Mouse (Mus musculus) stomach, embryonic 16.5 days (tissue): ENCODE measurements around the gene Lrrc59. TPM values are rescaled to one million over a fixed set of nuclear protein-coding genes. Genes with fewer than 3 reads are reported as not detected.
"Not testable (repeated sequence)": the region's sequence is repeated elsewhere in the genome, so short reads cannot be mapped to it uniquely, and the experiment has no call there.

Experiments used
- ATAC-seq: fragments of 200-750 bp; cut with Nextera tagmentation; 2 replicates; pipeline ENCODE4 v1.8.0; 2017; ENCODE audit warnings: moderate number of reproducible peaks, moderate TSS enrichment; ENCODE audit not compliant: insufficient read depth, low FRiP score
- H3K27ac ChIP-seq: fragments of 300-500 bp; sonication (generic); 2 replicates; pipeline ENCODE4 v1.5.1; 2014; ENCODE audit warnings: low read length
- H3K27me3 ChIP-seq: fragments of 300-500 bp; sonication (generic); 2 replicates; pipeline ENCODE4 v1.6.1; 2014; ENCODE audit warnings: low read length, control low read depth, mixed read lengths; ENCODE audit not compliant: control insufficient read depth, insufficient read depth
- H3K36me3 ChIP-seq: fragments of 300-500 bp; sonication (generic); 2 replicates; pipeline ENCODE4 v1.6.1; 2014; ENCODE audit warnings: low read length; ENCODE audit not compliant: control insufficient read depth, insufficient read depth
- H3K4me1 ChIP-seq: fragments of 300-500 bp; sonication (generic); 2 replicates; pipeline ENCODE4 v1.6.1; 2014; ENCODE audit warnings: low read length, control low read depth, mixed read lengths; ENCODE audit not compliant: control insufficient read depth, insufficient read depth
- H3K4me2 ChIP-seq: fragments of 300-500 bp; sonication (generic); 2 replicates; pipeline ENCODE4 v1.6.1; 2014; ENCODE audit warnings: low read depth, low read length, mixed read lengths
- H3K4me3 ChIP-seq: fragments of 300-500 bp; sonication (generic); replicated peaks from 2 replicates; pipeline ENCODE4 v1.5.1; 2014; ENCODE audit warnings: mild to moderate bottlenecking, low read length
- H3K9ac ChIP-seq: fragments of 300-500 bp; sonication (generic); 2 replicates; pipeline ENCODE4 v1.6.1; 2014; ENCODE audit warnings: low read length
- H3K9me3 ChIP-seq: fragments of 300-500 bp; sonication (generic); replicated peaks from 2 replicates; pipeline ENCODE4 v1.6.1; 2016; ENCODE audit warnings: low read length, control low read depth; ENCODE audit not compliant: control insufficient read depth
- WGBS: fragments of 180-500 bp; shearing (Covaris S2); extraction: QIAGEN DNeasy Blood & Tissue Kit; methylation state at CpG from one replicate; pipeline ENCODE4 v1.1.7; 2014; 5-methylcytosine and 5-hydroxymethylcytosine counted together
- polyA plus RNA-seq: library from polyadenylated mRNA; unstranded; fragments of >200 nt; fragmentation: Nextera tagmentation; extraction: Ambion mirVana; gene quantifications from 2 replicates; pipeline ENCODE4 v1.2.1, GENCODE M21; 2015

The Lrrc59 gene
- polyA plus RNA-seq, 1 experiment from 2014 or later, result 218 TPM

- Histone ChIP-seq H3K27ac (no peak overlapping the region), H3K4me3 (no peak overlapping the region), H3K9me3 (no peaks in the 10 kb centered on the region), H3K9ac (no peak overlapping the region), H3K4me1 (no peaks in the 10 kb centered on the region), H3K4me2 (no peak overlapping the region), H3K27me3 (no peaks in the 10 kb centered on the region), H3K36me3 (no peaks in the 10 kb centered on the region)
- ATAC-seq, result no peak
- 76% methylated on average over 2 of the region's 2 CpGs for WGBS
Measured at GRCm38 (mm10) chr11:94622162-94622561, 7.4 kb upstream of the Lrrc59 start.

- ATAC-seq, result peak; percentile 62
- 0% methylated on average over 28 of the region's 28 CpGs for WGBS
- peak overlapping the region; percentile 84 for H3K27ac ChIP-seq
- H3K36me3 ChIP-seq, result peaks cover 12% of the 10 kb centered on the region
- peak overlapping the region; percentile 96 for H3K9ac ChIP-seq
- no peaks in the 10 kb centered on the region for H3K9me3 ChIP-seq
- no peaks in the 10 kb centered on the region for H3K27me3 ChIP-seq
- H3K4me1 ChIP-seq, result peaks cover 5% of the 10 kb centered on the region
- H3K4me2 ChIP-seq, result peak overlapping the region; percentile 71
- peak overlapping the region; percentile 100 for H3K4me3 ChIP-seq
Measured at GRCm38 (mm10) chr11:94629884-94630198, 274 bp downstream of the Lrrc59 start.

DNA sequence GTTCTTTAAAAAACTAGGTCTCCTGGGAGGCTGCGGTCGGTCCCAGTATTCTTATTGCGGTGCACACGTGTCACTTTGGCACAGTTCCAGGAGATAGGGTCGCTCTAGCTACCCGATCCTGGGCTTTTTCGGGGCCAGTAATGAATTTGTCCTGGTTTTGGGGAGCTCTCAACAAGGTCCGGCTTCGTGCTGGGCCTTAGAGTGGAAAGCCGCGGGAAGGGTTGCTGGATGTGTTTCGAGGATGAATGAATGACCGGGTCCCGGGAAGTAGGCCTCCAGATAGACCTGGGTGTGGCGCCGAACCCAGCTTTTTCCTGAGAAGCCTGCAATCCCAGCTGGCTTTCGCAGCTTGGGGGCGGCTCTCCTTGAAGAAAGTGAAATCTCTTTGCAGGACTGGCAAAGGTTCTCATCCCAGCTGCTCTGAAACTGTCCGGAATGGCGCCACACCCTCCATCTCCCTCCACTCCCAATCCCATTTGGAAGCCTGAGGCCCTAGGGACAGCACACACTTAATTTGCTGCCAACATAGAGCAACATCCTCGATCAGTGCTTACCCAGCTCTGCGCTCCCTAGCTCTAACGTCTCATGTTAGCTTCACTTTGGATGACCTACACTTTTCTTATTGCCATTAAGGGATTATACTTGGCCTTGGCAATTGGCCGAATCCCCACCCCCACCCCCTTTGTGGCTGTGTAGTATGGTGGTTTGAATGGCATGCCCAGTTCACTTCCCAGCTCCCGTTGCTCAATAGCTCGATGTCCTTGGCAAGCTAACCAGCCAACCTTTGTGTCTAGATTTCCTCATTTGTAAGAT, 838 bp downstream of the Lrrc59 start:
- 10% methylated on average over 26 of the region's 26 CpGs for WGBS
- H3K36me3 ChIP-seq, result peaks cover 17% of the 10 kb centered on the region
- peak overlapping the region; percentile 96 for H3K9ac ChIP-seq
- no peaks in the 10 kb centered on the region for H3K9me3 ChIP-seq
- peak overlapping the region; percentile 71 for H3K4me2 ChIP-seq
- ATAC-seq, result peak; percentile 42
- H3K27me3 ChIP-seq, result no peaks in the 10 kb centered on the region
- H3K4me3 ChIP-seq, result peak overlapping the region; percentile 100
- H3K27ac ChIP-seq, result peak overlapping the region; percentile 84
- H3K4me1 ChIP-seq, result peaks cover 5% of the 10 kb centered on the region

- H3K4me2 ChIP-seq, result no peak overlapping the region
- peaks cover 5% of the 10 kb centered on the region for H3K4me1 ChIP-seq
- no peak overlapping the region for H3K27ac ChIP-seq
- no peak overlapping the region for H3K9ac ChIP-seq
- no peak for ATAC-seq
- H3K36me3 ChIP-seq, result peaks cover 26% of the 10 kb centered on the region
- no peaks in the 10 kb centered on the region for H3K9me3 ChIP-seq
- H3K27me3 ChIP-seq, result no peaks in the 10 kb centered on the region
- H3K4me3 ChIP-seq, result no peak overlapping the region
- 89% methylated on average over 5 of the region's 5 CpGs for WGBS
Measured at GRCm38 (mm10) chr11:94631969-94632368, 2.4 kb downstream of the Lrrc59 start.

GRCm38 (mm10) chr11:94632988-94633387, 3.4 kb downstream of the Lrrc59 start:
- H3K4me1 ChIP-seq, result peaks cover 5% of the 10 kb centered on the region
- no peak overlapping the region for H3K9ac ChIP-seq
- H3K4me3 ChIP-seq, result no peak overlapping the region
- H3K27me3 ChIP-seq, result no peaks in the 10 kb centered on the region
- no peak for ATAC-seq
- H3K4me2 ChIP-seq, result no peak overlapping the region
- 82% methylated on average over 8 of the region's 8 CpGs for WGBS
- no peak overlapping the region for H3K27ac ChIP-seq
- H3K9me3 ChIP-seq, result no peaks in the 10 kb centered on the region
- peaks cover 30% of the 10 kb centered on the region for H3K36me3 ChIP-seq

- Histone ChIP-seq H3K27me3 (no peaks in the 10 kb centered on the region), H3K4me1 (peaks cover 5% of the 10 kb centered on the region), H3K9ac (no peak overlapping the region), H3K4me3 (no peak overlapping the region), H3K9me3 (no peaks in the 10 kb centered on the region), H3K36me3 (peaks cover 35% of the 10 kb centered on the region), H3K27ac (no peak overlapping the region), H3K4me2 (no peak overlapping the region)
- WGBS, result 88% methylated on average over 5 of the region's 5 CpGs
- no peak for ATAC-seq
Measured at GRCm38 (mm10) chr11:94634431-94634830, 4.9 kb downstream of the Lrrc59 start.

DNA sequence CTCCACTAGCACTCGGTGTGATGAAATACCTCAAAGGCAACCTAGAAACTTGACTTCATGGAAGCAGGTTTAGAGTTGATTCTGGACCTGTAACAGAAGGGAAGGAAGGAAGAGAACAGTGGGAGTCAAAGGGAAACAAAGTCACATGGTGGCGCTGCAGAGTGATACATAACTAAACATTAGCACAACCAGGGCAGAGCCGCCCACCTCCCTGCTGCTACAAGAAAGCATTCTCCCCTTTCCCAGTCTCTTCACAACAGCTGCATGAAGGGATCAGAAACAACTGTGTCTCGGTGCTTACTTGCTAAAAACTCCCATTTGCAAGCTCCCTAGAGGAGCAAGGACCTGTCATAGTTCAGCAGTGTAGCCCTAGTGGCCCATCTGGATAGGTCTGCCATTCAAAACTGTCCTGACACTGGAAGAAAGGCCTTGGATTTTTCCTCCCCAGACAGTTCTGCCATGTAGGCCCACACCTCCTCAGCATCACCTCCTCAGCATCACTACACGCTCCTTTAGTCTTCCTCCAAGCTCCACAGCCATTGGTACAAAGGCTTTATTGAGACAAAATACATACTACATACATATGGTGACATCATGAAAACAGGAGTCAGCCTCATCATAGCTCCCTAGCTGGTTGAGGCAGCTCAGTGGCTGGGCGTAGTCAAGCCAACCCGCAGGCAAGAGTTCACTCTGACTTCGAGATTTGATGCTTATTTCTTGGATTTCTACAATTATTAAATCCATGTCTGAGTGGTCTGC, 15.1 kb downstream of the Lrrc59 start:
- Histone ChIP-seq H3K9me3 (no peaks in the 10 kb centered on the region), H3K27ac (no peak overlapping the region), H3K4me2 (no peak overlapping the region), H3K4me1 (no peaks in the 10 kb centered on the region), H3K4me3 (no peak overlapping the region), H3K9ac (no peak overlapping the region), H3K27me3 (no peaks in the 10 kb centered on the region), H3K36me3 (peaks cover 30% of the 10 kb centered on the region)
- no peak for ATAC-seq
- 83% methylated on average over 8 of the region's 8 CpGs for WGBS

DNA sequence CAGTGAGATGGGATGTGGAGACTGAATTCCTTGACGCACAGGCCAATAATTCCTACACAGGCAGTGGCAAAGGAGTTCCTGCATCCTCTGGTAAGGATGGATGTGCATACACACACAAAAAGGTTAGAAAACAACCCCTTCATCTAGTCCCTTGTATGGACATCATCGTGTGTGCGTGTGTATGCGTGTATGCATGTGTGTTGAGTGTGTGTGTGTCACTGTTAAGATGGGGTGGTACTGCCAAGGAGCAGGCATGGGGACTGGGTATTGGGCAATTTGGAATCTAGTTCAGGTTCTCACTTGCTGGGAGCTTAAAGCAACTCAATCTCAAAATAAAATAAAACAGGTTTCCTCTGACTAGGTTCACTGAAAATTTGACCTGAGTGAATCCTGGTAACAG, 16.9 kb downstream of the Lrrc59 start:
- H3K4me1 ChIP-seq, result no peaks in the 10 kb centered on the region
- 95% methylated on average over 4 of the region's 4 CpGs for WGBS
- no peak overlapping the region for H3K27ac ChIP-seq
- H3K27me3 ChIP-seq, result no peaks in the 10 kb centered on the region
- H3K9me3 ChIP-seq, result no peaks in the 10 kb centered on the region
- H3K9ac ChIP-seq, result no peak overlapping the region
- H3K36me3 ChIP-seq, result peaks cover 30% of the 10 kb centered on the region
- no peak overlapping the region for H3K4me3 ChIP-seq
- ATAC-seq, result no peak
- no peak overlapping the region for H3K4me2 ChIP-seq

DNA sequence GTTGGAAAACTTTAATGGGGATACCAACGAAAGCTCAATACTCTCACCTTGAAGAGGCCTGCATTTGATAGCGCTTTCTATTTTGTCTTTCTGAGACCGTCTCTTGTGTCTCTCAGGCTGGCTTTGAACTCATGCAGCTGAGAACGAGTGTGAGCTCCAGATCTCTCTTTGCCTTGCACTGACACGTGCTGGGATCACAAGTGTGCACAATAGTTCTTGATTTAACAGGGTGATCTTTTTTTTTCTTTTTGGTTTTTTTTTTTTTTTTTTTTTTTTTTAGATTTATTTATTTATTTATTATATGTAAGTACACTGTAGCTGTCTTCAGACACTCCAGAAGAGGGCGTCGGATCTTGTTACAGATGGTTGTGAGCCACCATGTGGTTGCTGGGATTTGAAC, 21.7 kb downstream of the Lrrc59 start:
- not testable (repeated sequence) for ATAC-seq, H3K9me3 ChIP-seq, H3K36me3 ChIP-seq, H3K4me2 ChIP-seq, H3K4me3 ChIP-seq, H3K27ac ChIP-seq, H3K9ac ChIP-seq, H3K27me3 ChIP-seq
- H3K4me1 ChIP-seq, result peaks cover 12% of the 10 kb centered on the region; the same call in 1 of the 2 replicates
- WGBS, result 96% methylated on average over 5 of the region's 7 CpGs
